Mouse (Mus musculus) liver, embryonic 16.5 days (tissue): Measurements from ENCODE around the gene Lfng. TPM values are rescaled to one million over a fixed set of nuclear protein-coding genes. Genes with fewer than 3 reads are reported as not detected.

ENCODE experiments used
- ATAC-seq: fragments of 200-750 bp; cut with Nextera tagmentation; 2 replicates; pipeline ENCODE4 v1.8.0; 2017; ENCODE audit warnings: low read depth, mild to moderate bottlenecking, moderate number of reproducible peaks, moderate library complexity
- H3K27ac ChIP-seq: fragments of 300-500 bp; sonication (generic); 2 replicates; pipeline ENCODE4 v1.5.1; 2014; ENCODE audit warnings: mild to moderate bottlenecking, low read length
- H3K27me3 ChIP-seq: fragments of 300-500 bp; sonication (generic); 2 replicates; pipeline ENCODE4 v1.6.1; 2014; ENCODE audit warnings: low read depth, low read length, mixed read lengths; ENCODE audit not compliant: control insufficient read depth, insufficient read depth
- H3K36me3 ChIP-seq: fragments of 300-500 bp; sonication (generic); 2 replicates; pipeline ENCODE4 v1.6.1; 2014; ENCODE audit warnings: mild to moderate bottlenecking; ENCODE audit not compliant: control insufficient read depth, insufficient read depth
- H3K4me1 ChIP-seq: fragments of 300-500 bp; sonication (generic); 2 replicates; pipeline ENCODE4 v1.6.1; 2014; ENCODE audit warnings: low read depth, low read length, mixed read lengths; ENCODE audit not compliant: control insufficient read depth
- H3K4me2 ChIP-seq: fragments of 300-500 bp; sonication (generic); 2 replicates; pipeline ENCODE4 v1.6.1; 2014; ENCODE audit warnings: low read depth, low read length, mixed read lengths
- H3K4me3 ChIP-seq: fragments of 300-500 bp; sonication (generic); 2 replicates; pipeline ENCODE4 v1.5.1; 2014; ENCODE audit warnings: low read depth, mild to moderate bottlenecking, low read length
- H3K9ac ChIP-seq: fragments of 300-500 bp; sonication (generic); 2 replicates; pipeline ENCODE4 v1.6.1; 2014; ENCODE audit warnings: low read depth, low read length
- H3K9me3 ChIP-seq: fragments of 300-500 bp; sonication (generic); replicated peaks from 2 replicates; pipeline ENCODE4 v1.6.1; 2016; ENCODE audit warnings: low read length; ENCODE audit not compliant: control insufficient read depth
- WGBS: fragments of 180-500 bp; shearing (Covaris S2); extraction: QIAGEN DNeasy Blood & Tissue Kit; methylation state at CpG from one replicate; pipeline ENCODE4 v1.1.7; 2014; ENCODE audit not compliant: insufficient replicate concordance; 5-methylcytosine and 5-hydroxymethylcytosine counted together
- polyA plus RNA-seq: library from polyadenylated mRNA; unstranded; fragments of >200 nt; fragmentation: Nextera tagmentation; extraction: Ambion mirVana; gene quantifications from 2 replicates; pipeline ENCODE4 v1.2.1, GENCODE M21; 2015

The Lfng gene
- polyA plus RNA-seq, 1 experiment from 2014 or later = 8.3 TPM

DNA sequence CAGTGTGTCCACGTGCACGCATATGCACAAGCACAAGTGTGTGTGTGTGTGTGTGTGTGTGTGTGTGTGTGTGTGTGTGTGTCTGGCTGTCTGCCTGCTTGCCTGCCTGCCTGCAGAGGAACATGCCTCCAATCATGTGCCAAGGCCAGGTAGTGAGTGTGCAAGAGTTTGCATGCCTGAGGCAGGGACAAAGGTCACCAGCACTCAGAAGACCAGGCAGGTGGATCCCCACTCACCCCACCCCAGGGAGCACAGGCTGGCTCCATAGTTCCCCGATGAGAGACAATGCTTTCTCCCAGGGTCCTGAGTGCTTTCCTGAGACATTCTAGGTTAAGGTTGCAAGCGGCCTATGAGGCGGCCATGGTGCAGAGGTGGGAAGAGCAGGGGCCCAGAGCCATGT is 17.1 kb downstream of the Lfng start:
- Histone ChIP-seq H3K9me3 (no peaks in the 10 kb centered on the region), H3K4me1 (peaks cover 3% of the 10 kb centered on the region), H3K27me3 (no peaks in the 10 kb centered on the region), H3K4me3 (no peak overlapping the region), H3K27ac (no peak overlapping the region), H3K36me3 (peaks cover 20% of the 10 kb centered on the region), H3K4me2 (no peak overlapping the region), H3K9ac (no peak overlapping the region)
- 73% methylated on average over 5 of the region's 5 CpGs for WGBS
- ATAC-seq = no peak

DNA sequence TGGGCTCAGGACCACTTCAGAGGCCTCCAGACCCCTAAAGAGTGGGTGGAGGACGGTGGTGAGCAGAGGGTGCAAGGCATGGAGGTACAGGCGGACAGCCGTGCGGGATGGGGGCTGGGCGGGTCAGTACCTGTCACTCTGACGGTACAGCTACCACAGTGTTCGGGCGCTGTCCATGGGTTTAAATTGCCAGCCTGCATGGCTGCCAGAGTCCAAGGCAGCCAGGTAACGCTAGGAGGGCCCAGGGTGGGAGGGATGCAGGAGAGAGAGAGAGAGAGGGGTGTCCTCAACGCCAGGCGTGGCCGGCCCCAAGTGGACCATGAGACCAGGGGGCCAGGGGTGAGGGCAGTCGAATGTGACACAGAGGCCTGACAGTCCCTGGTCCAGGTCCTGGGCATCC is 17.8 kb downstream of the Lfng start:
- no peak overlapping the region for H3K4me2 ChIP-seq
- no peak overlapping the region for H3K9ac ChIP-seq
- ATAC-seq = no peak
- no peaks in the 10 kb centered on the region for H3K9me3 ChIP-seq
- WGBS = 85% methylated on average over 13 of the region's 13 CpGs
- H3K4me1 ChIP-seq = peaks cover 3% of the 10 kb centered on the region
- H3K27me3 ChIP-seq = no peaks in the 10 kb centered on the region
- H3K36me3 ChIP-seq = peaks cover 20% of the 10 kb centered on the region
- H3K4me3 ChIP-seq = no peak overlapping the region
- H3K27ac ChIP-seq = no peak overlapping the region

DNA sequence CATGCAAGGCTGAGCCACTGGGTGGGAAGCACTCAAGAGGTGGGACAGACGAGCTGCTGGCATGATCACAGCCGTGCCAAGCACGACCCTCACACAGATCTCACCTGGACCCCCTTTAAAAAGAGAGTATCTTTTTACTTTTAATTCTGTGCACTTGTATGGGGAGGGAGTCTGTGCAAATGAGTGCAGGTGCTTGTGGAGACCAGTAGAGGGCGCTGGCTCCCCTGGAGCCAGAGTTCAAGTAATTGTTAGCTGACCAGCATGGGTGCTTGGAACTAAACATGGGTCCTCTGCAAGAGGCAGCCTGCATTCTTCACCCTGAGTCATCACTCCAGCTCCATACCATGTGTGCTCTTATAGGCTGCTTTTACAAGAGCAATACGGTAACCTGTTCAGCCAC is 20.5 kb downstream of the Lfng start:
- no peak overlapping the region for H3K9ac ChIP-seq
- WGBS = 73% methylated on average over 5 of the region's 5 CpGs
- peaks cover 3% of the 10 kb centered on the region for H3K4me1 ChIP-seq
- no peak overlapping the region for H3K4me2 ChIP-seq
- no peaks in the 10 kb centered on the region for H3K27me3 ChIP-seq
- peaks cover 20% of the 10 kb centered on the region for H3K36me3 ChIP-seq
- H3K4me3 ChIP-seq = no peak overlapping the region
- H3K27ac ChIP-seq = no peak overlapping the region
- ATAC-seq = no peak
- H3K9me3 ChIP-seq = no peaks in the 10 kb centered on the region

DNA sequence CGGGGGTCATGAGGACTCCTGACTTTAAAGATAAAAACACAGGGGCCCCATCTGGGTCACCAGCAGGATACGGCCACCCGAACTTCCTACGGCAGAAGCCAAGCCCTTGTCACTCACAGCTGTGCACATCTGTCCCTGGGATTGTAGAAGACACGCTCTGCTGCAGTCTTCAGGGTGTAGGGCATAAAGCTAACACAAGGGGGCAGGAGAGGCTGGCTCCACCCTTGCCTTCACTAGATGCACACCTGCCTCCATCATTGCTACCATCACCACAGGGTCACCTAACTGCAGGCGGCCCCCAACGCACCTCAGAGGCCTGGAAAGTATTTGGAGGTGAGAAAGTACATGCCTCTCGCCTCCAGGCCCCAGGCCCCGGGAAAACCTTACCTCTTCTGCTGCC is 21.9 kb downstream of the Lfng start:
- WGBS = 71% methylated on average over 9 of the region's 9 CpGs

DNA sequence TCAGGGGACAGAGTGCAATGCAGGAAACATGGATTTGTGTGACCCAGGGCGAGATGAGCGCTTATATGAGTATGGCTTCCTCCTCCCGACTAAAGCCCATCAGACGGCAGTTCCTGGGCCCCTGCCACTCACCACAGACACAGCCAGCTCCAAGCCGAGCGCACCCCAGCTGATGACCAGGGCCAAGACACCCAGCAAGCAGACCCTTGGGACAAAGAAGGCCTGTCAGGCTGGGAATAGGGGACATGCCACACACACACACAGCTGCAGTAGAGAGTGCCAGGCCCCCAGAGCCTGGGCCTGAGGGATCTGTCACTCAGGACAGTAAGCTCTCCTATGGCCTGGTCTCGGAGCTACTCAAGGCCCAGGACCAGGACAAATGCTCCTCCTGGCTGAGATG is 26.3 kb downstream of the Lfng start:
- Histone ChIP-seq H3K27me3 (no peaks in the 10 kb centered on the region), H3K4me2 (no peak overlapping the region), H3K4me1 (no peaks in the 10 kb centered on the region; the same call in 1 of the 2 replicates), H3K4me3 (no peak overlapping the region), H3K9ac (no peak overlapping the region), H3K27ac (no peak overlapping the region), H3K36me3 (peaks cover 7% of the 10 kb centered on the region; the same call in 1 of the 2 replicates), H3K9me3 (no peaks in the 10 kb centered on the region)
- ATAC-seq = no peak
- 78% methylated on average over 7 of the region's 7 CpGs for WGBS

More for the DNA sequence above, 21.9 kb downstream of the Lfng start:
- Histone ChIP-seq H3K27me3 (no peaks in the 10 kb centered on the region), H3K4me1 (peaks cover 3% of the 10 kb centered on the region), H3K9ac (no peak overlapping the region), H3K9me3 (no peaks in the 10 kb centered on the region), H3K27ac (no peak overlapping the region), H3K4me2 (no peak overlapping the region), H3K4me3 (no peak overlapping the region), H3K36me3 (peaks cover 20% of the 10 kb centered on the region)
- ATAC-seq = no peak

DNA sequence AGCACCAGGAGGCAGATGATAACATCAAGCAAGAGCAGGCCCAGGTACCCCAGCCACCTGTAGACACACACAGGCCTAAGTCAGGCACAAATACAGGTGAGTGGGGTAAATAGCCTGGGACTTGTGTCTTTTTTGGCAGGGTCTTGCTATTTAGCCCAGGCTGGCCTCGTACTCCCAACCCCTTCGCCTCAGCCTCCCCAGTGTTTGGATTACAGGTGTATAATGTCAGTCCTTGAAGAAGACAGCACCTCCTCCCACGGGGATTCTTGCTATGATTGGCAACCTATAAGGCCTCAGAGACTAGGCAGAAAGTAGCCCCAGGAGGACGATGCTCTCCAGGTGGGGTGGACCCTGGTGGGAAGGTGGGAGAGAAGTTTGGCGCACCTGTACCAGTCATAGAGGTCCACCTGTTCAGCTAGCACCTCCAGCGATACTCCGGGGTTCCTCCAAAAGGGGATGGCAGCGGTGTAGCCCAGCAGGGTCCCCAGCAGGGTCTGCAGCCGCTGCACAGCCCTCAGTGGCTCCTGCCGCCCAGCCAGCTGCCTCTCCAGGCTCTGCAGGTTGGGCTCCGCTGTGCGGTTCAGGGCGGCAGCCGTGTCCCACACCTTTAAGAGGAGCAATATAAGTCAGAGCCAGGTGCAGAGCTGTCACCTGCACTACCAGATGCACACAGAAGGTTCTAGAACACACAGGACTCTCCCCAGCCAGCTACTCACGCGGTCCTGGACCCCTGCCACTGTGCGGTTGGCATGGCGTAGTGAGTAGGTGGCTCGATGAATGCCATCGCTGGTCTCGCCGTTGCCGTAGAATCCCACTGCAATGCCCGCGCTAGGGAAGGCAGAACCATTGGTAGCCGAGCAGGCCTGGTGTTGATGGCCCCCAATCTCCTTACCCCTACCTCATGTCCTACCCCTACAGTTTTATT is 27.9 kb downstream of the Lfng start:
- Histone ChIP-seq H3K36me3 (peaks cover 5% of the 10 kb centered on the region; the same call in 1 of the 2 replicates), H3K9ac (no peak overlapping the region), H3K27ac (no peak overlapping the region), H3K4me3 (no peak overlapping the region), H3K9me3 (no peaks in the 10 kb centered on the region), H3K27me3 (no peaks in the 10 kb centered on the region), H3K4me1 (no peaks in the 10 kb centered on the region; the same call in 1 of the 2 replicates), H3K4me2 (no peak overlapping the region)
- 87% methylated on average over 26 of the region's 26 CpGs for WGBS
- ATAC-seq = no peak

DNA sequence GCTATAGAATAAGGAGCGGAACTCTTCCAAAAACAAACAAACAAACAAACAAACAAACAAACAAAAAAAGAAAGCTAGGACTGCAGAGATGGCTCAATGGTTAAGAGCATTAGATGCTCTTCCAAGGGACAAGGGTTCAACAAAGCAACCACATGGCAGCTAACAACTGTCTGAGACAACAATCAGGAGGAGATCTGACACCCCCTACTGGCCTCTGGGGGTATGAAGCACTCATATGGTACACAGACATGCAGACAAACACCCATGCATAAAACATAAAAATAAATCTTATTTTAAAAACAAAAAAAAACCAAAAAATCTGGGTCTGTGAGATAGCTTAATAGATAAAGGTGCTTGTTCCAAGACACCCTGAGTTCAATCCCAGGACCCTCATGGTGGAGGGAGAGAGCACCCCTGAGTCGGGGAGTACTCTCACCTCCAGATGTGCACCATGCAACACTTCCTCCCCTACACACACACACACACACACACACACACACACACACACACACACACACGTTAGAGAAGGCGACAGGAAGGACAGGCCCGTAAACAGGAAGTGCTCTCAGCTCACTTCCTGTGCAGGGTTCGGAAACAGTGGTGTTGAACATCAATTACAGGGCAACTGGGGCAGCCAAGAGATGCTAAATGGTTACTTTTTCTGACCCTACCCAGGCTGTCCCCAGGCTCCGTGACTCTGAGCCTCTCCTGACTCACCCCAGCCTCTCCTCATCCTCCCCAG is 29.4 kb downstream of the Lfng start:
- no peaks in the 10 kb centered on the region for H3K9me3 ChIP-seq
- H3K27me3 ChIP-seq = no peaks in the 10 kb centered on the region
- WGBS = 57% methylated on average over 7 of the region's 7 CpGs
- ATAC-seq = no peak
- no peak overlapping the region for H3K4me2 ChIP-seq
- H3K36me3 ChIP-seq = peaks cover 5% of the 10 kb centered on the region; the same call in 1 of the 2 replicates
- H3K27ac ChIP-seq = no peak overlapping the region
- H3K4me1 ChIP-seq = no peaks in the 10 kb centered on the region; the same call in 1 of the 2 replicates
- H3K4me3 ChIP-seq = no peak overlapping the region
- H3K9ac ChIP-seq = no peak overlapping the region

DNA sequence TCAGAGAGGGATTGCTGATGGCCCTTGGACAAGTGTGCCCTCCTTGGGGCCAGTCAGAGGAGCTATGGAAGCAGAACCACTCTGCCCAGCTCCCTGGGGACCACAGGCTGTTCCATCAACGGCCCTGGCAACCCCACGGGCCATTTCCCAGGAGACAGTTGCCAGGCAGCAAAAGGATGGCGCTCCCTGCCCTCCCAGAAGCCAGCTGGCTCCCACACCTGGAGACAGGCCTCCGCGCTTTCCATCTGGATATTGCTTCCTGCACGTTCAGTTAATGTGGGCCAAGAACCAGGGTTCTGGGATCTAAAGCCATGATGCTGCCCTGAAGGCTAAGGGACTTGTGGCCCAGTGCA is 29.9 kb downstream of the Lfng start:
- peaks cover 5% of the 10 kb centered on the region; the same call in 1 of the 2 replicates for H3K36me3 ChIP-seq
- no peak overlapping the region for H3K27ac ChIP-seq
- no peak overlapping the region for H3K4me3 ChIP-seq
- H3K27me3 ChIP-seq = no peaks in the 10 kb centered on the region
- no peak for ATAC-seq
- no peak overlapping the region for H3K9ac ChIP-seq
- no peaks in the 10 kb centered on the region; the same call in none of the 2 replicates for H3K4me1 ChIP-seq
- no peaks in the 10 kb centered on the region for H3K9me3 ChIP-seq
- no peak overlapping the region for H3K4me2 ChIP-seq
- WGBS = 70% methylated on average over 6 of the region's 6 CpGs

DNA sequence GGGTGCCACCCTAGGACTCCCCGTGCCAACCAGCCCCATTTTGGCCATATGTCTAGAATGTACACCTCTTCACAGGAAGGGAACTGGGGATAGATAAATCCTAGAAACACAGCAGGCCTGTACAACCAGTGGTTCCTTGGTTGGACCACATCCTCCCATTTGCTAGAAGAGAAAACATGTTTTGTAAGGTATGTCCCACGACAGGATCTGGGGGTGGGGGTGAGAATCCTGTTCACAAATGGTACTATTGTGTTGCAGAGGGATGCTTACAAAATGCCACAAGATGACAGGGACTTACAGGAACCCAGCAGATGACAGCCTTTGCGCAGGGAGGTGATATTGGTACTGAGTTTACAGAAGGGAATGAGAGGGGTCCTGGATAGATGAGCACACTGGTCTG is 30.9 kb downstream of the Lfng start:
- 58% methylated on average over 3 of the region's 3 CpGs for WGBS
- H3K27me3 ChIP-seq = no peaks in the 10 kb centered on the region
- H3K4me3 ChIP-seq = no peak overlapping the region
- no peak for ATAC-seq
- no peaks in the 10 kb centered on the region for H3K9me3 ChIP-seq
- H3K36me3 ChIP-seq = peaks cover 5% of the 10 kb centered on the region; the same call in 1 of the 2 replicates
- no peak overlapping the region for H3K4me2 ChIP-seq
- peaks cover 5% of the 10 kb centered on the region for H3K4me1 ChIP-seq
- no peak overlapping the region for H3K27ac ChIP-seq
- no peak overlapping the region for H3K9ac ChIP-seq
